Mouse (Mus musculus) MEL (cell line): ENCODE data around the gene Large2.

Experiments
- BHLHE40 ChIP-seq: IDR thresholded peaks from 2 replicates; pipeline ENCODE4 v1.6.1; 2012; ENCODE audit warnings: low read depth, mild to moderate bottlenecking, inconsistent platforms, low read length, improper control_type of control experiment, borderline replicate concordance
- CTCF ChIP-seq, 3 experiments: IDR thresholded peaks in 2 of 3; conservative IDR thresholded peaks in 1 of 3; 2 replicates each; pipeline ENCODE4 v1.5.1; 2011 to 2012; ENCODE audit warnings: low read length in 3 of 3, low read depth in 2 of 3, mild to moderate bottlenecking in 2 of 3, improper control_type of control experiment in 1 of 3, inconsistent platforms in 1 of 3, mixed read lengths in 1 of 3, moderate library complexity in 1 of 3; ENCODE audit not compliant: control insufficient read depth in 1 of 3, insufficient read depth in 1 of 3, poor library complexity in 1 of 3, severe bottlenecking in 1 of 3
- ELF1 ChIP-seq: IDR thresholded peaks from 2 replicates; pipeline ENCODE4 v1.6.1; 2014; ENCODE audit warnings: low read depth, mild to moderate bottlenecking, inconsistent platforms, low read length, improper control_type of control experiment, moderate library complexity
- POLR2A ChIP-seq, 2 experiments: IDR thresholded peaks; 2 replicates each; pipeline ENCODE4 v1.6.1; 2011 to 2012; ENCODE audit warnings: low read length in 2 of 2, mild to moderate bottlenecking in 2 of 2, control low read depth in 1 of 2, improper control_type of control experiment in 1 of 2, low read depth in 1 of 2, moderate library complexity in 1 of 2; ENCODE audit not compliant: control insufficient read depth in 1 of 2, insufficient read depth in 1 of 2, poor library complexity in 1 of 2
- SIN3A ChIP-seq: IDR thresholded peaks from 2 replicates; pipeline ENCODE4 v1.6.1; 2012; ENCODE audit warnings: low read length, improper control_type of control experiment, inconsistent platforms
- ZMIZ1 ChIP-seq: IDR thresholded peaks from 2 replicates; pipeline ENCODE4 v1.6.1; 2012; ENCODE audit warnings: low read depth, mild to moderate bottlenecking, inconsistent platforms, low read length, improper control_type of control experiment, moderate library complexity

DNA sequence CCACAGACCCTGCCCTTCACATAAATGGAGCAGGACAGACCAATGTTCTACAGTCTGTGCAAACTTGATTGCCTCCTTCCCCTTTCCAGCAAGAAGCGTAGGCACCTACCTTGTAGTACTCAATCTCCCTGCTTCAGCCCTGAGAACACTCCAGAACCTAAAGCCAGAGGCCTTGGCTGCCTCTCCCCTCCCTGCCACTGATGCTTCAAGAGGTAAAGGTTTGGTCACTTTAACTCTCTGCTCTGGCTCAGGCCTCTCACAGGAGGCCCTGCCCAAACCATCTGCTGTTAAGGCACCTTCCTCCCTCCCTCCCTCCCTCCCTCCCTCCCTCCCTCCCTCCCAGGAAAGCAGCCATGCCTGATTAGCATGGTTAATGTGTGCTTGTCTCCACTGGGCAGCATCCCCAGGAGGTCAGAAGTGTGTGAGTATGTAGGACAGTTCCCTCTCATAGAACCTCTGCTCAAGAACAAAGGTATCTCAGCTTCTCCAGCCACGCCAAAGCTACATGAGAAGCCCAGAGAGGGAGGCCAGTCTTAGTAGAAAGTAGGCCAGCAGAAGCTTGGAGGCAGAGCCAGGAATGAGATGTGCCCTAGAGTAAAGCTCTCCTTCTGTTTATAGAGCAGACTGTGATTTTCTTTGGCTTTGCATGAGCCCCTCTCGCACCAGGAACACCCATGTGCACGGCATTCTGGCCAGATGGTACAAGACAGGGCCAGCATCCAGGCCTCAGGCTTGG lies 28.1 kb upstream of the Large2 start:
- TF ChIP-seq POLR2A (IDR thresholded peaks at IDR 0.05; ENCODE audit: control insufficient read depth in 1 of 2, insufficient read depth in 1 of 2, low read depth in 1 of 2, low read length in 2 of 2, poor library complexity in 1 of 2) = no peak
- TF ChIP-seq ELF1 = no peak
- TF ChIP-seq BHLHE40 = no peak
- TF ChIP-seq ZMIZ1 = no peak
- TF ChIP-seq CTCF (IDR thresholded peaks at IDR 0.05 in 2 of 3, conservative IDR thresholded peaks at IDR 0.05 in 1 of 3; ENCODE audit: control insufficient read depth in 1 of 3, insufficient read depth in 1 of 3, low read depth in 2 of 3, low read length in 3 of 3, poor library complexity in 1 of 3, severe bottlenecking in 1 of 3) = no peak
- no peak for TF ChIP-seq SIN3A
